Mouse (Mus musculus) macrophage (primary cell): Measurements from ENCODE around the gene Mrpl16. TPM values are rescaled to one million over a fixed set of nuclear protein-coding genes. Genes with fewer than 3 reads are reported as not detected.

Experiments
- H3K27ac ChIP-seq: fragments of 350-480 bp; formaldehyde crosslinking; 2 replicates; pipeline ENCODE4 v1.9.0; 2021
- H3K36me3 ChIP-seq: fragments of 350-480 bp; formaldehyde crosslinking; 2 replicates; pipeline ENCODE4 v1.9.0; 2021; ENCODE audit errors: inconsistent target
- H3K4me3 ChIP-seq: fragments of 350-480 bp; formaldehyde crosslinking; 2 replicates; pipeline ENCODE4 v1.9.0; 2021; ENCODE audit errors: inconsistent target
- H3K79me2 ChIP-seq: fragments of 350-480 bp; formaldehyde crosslinking; 2 replicates; pipeline ENCODE4 v1.9.0; 2021; ENCODE audit errors: inconsistent target
- WGBS: methylation state at CpG from one replicate; pipeline ENCODE4 v1.1.7; 2026; ENCODE audit warnings: inconsistent platforms; ENCODE audit not compliant: missing documents; 5-methylcytosine and 5-hydroxymethylcytosine counted together
- polyA plus RNA-seq: library from polyadenylated mRNA; stranded (reverse); fragments of 250-400 nt; gene quantifications from 3 replicates; pipeline ENCODE4 v1.2.4, GENCODE M21; 2018; ENCODE audit warnings: inconsistent platforms

The Mrpl16 gene
- polyA plus RNA-seq, 1 experiment from 2014 or later = 40.6 TPM

GRCm38 (mm10) chr19:11811688-11812365, 41.6 kb downstream of the Mrpl16 start:
- WGBS = 65% methylated on average over 3 of the region's 5 CpGs
- peaks cover 94% of the 10 kb centered on the region for H3K79me2 ChIP-seq
- H3K36me3 ChIP-seq = no peaks in the 10 kb centered on the region
- H3K4me3 ChIP-seq = no peak overlapping the region
- H3K27ac ChIP-seq = no peak overlapping the region

- H3K4me3 ChIP-seq = no peak overlapping the region
- H3K27ac ChIP-seq = 0 out of 2 replicates have a peak overlapping the region, but pooled peaks have one; percentile 8
- 82% methylated on average over 4 of the region's 4 CpGs for WGBS
Measured at GRCm38 (mm10) chr19:11813136-11813535, 42.9 kb downstream of the Mrpl16 start.

GRCm38 (mm10) chr19:11813649-11814048, 43.5 kb downstream of the Mrpl16 start:
- WGBS = 92% methylated on average over 8 of the region's 8 CpGs
- Histone ChIP-seq H3K4me3 (no peak overlapping the region), H3K79me2 (peaks cover 97% of the 10 kb centered on the region), H3K36me3 (no peaks in the 10 kb centered on the region), H3K27ac (peak overlapping the region; percentile 8; the same call in 1 of the 2 replicates)

More at GRCm38 (mm10) chr19:11813136-11813535, 42.9 kb downstream of the Mrpl16 start:
- Histone ChIP-seq H3K79me2 (peaks cover 96% of the 10 kb centered on the region), H3K36me3 (no peaks in the 10 kb centered on the region)

- WGBS = 99% methylated on average over 6 of the region's 6 CpGs
- H3K27ac ChIP-seq = no peak overlapping the region
- H3K4me3 ChIP-seq = no peak overlapping the region
- H3K79me2 ChIP-seq = peaks cover 94% of the 10 kb centered on the region
- H3K36me3 ChIP-seq = no peaks in the 10 kb centered on the region
Measured at GRCm38 (mm10) chr19:11814742-11815333, 44.6 kb downstream of the Mrpl16 start.

GRCm38 (mm10) chr19:11816706-11817105, 46.5 kb downstream of the Mrpl16 start:
- 87% methylated on average over 6 of the region's 6 CpGs for WGBS
- no peaks in the 10 kb centered on the region for H3K36me3 ChIP-seq
- H3K4me3 ChIP-seq = no peak overlapping the region
- peaks cover 75% of the 10 kb centered on the region for H3K79me2 ChIP-seq
- no peak overlapping the region for H3K27ac ChIP-seq

GRCm38 (mm10) chr19:11817586-11817985, 47.4 kb downstream of the Mrpl16 start:
- peak overlapping the region; percentile 75 for H3K4me3 ChIP-seq
- H3K36me3 ChIP-seq = no peaks in the 10 kb centered on the region
- WGBS = 59% methylated on average over 5 of the region's 5 CpGs
- H3K79me2 ChIP-seq = peaks cover 67% of the 10 kb centered on the region
- peak overlapping the region; percentile 74; the same call in 1 of the 2 replicates for H3K27ac ChIP-seq

GRCm38 (mm10) chr19:11818199-11819142, 48.3 kb downstream of the Mrpl16 start:
- under 1% methylated on average over 75 of the region's 83 CpGs for WGBS
- Histone ChIP-seq H3K4me3 (peak overlapping the region; percentile 75), H3K79me2 (peaks cover 58% of the 10 kb centered on the region), H3K36me3 (no peaks in the 10 kb centered on the region), H3K27ac (peak overlapping the region; percentile 74)

- H3K4me3 ChIP-seq = peak within 1 kb of the TSS; percentile 75
- peak within 1 kb of the TSS; percentile 74 for H3K27ac ChIP-seq
- no peaks in the 10 kb centered on the region for H3K36me3 ChIP-seq
- peaks cover 50% of the 10 kb centered on the region for H3K79me2 ChIP-seq
- 2% methylated on average over 20 of the region's 20 CpGs for WGBS
Measured at GRCm38 (mm10) chr19:11819143-11819700, 49.0 kb downstream of the Mrpl16 start, which contains the start of gene Stx3. TSS of gene Stx3 (minus strand) at chr19:11819403.

GRCm38 (mm10) chr19:11819800-11820199, 49.6 kb downstream of the Mrpl16 start:
- Histone ChIP-seq H3K79me2 (peaks cover 44% of the 10 kb centered on the region), H3K36me3 (no peaks in the 10 kb centered on the region), H3K4me3 (peak overlapping the region; percentile 63), H3K27ac (no peak overlapping the region)
- 10% methylated on average over 15 of the region's 15 CpGs for WGBS

- Histone ChIP-seq H3K27ac (no peak overlapping the region), H3K36me3 (no peaks in the 10 kb centered on the region), H3K79me2 (peaks cover 40% of the 10 kb centered on the region), H3K4me3 (no peak overlapping the region)
- WGBS = 47% methylated on average over 6 of the region's 6 CpGs
Measured at GRCm38 (mm10) chr19:11820211-11820610, 50.0 kb downstream of the Mrpl16 start.

- WGBS = 92% methylated on average over 4 of the region's 4 CpGs
- Histone ChIP-seq H3K79me2 (0 out of 2 replicates have a peak, but pooled peaks cover 8% of the 10 kb centered on the region), H3K36me3 (no peaks in the 10 kb centered on the region), H3K27ac (no peak overlapping the region), H3K4me3 (no peak overlapping the region)
Measured at GRCm38 (mm10) chr19:11823346-11824065, 53.3 kb downstream of the Mrpl16 start.
